Comparison of ENCODE assay signal across 8 mouse cellular contexts in genomic region chr6:122821822-122822221, GRCm38 (mm10). TPM values are rescaled to one million over a fixed set of nuclear protein-coding genes. Genes with fewer than 3 reads are reported as not detected.
A peak's percentile ranks its signal among the peaks of the same experiment; 100 is the strongest.
DNase-seq lines count a peak whose midpoint lies in the region; ATAC-seq lines count a peak whose summit lies in the region.

No protein-coding gene starts in this region.

- peaks cover 60% of the 10 kb centered on the region for H3K4me1 ChIP-seq in heart, embryonic 10.5 days
- peaks cover 54% of the 10 kb centered on the region for H3K4me1 ChIP-seq in heart, embryonic 16.5 days (ENCODE audit: control insufficient read depth, insufficient read depth, low read length)

- ATAC-seq in heart, embryonic 16.5 days (replicated peaks; ENCODE audit: extremely low read depth, insufficient read depth, low FRiP score): no peak
- ATAC-seq in erythroblast, adult 5-6 weeks (replicated peaks; ENCODE audit: low FRiP score, poor library complexity, severe bottlenecking): no peak

- peak overlapping the region; percentile 95; the same call in 1 of the 2 replicates for H3K4me3 ChIP-seq in heart, embryonic 10.5 days
- peak overlapping the region; percentile 80 for H3K4me3 ChIP-seq in heart, embryonic 16.5 days (ENCODE audit: low read length)

- no peaks in the 10 kb centered on the region for H3K9me3 ChIP-seq in heart, embryonic 10.5 days
- no peaks in the 10 kb centered on the region for H3K9me3 ChIP-seq in heart, embryonic 16.5 days (replicated peaks; ENCODE audit: control insufficient read depth, low read length)

- intact Hi-C loops in heart, postnatal 14 days (cut with DNase I): loop anchor here (10.0 kb wide), 1 partner anchor 1593 kb away; the partner anchor contains the start of gene Pex5

- 65% methylated on average over 9 of the region's 9 CpGs for WGBS in heart, embryonic 10.5 days
- 70% methylated on average over 9 of the region's 9 CpGs for WGBS in heart, embryonic 16.5 days

- H3K27ac ChIP-seq in heart, embryonic 10.5 days: no peak overlapping the region
- H3K27ac ChIP-seq in heart, embryonic 16.5 days (ENCODE audit: low read length): no peak overlapping the region; the same call in 1 of the 2 replicates

- H3K9ac ChIP-seq in heart, embryonic 16.5 days (ENCODE audit: low read length): peak overlapping the region; percentile 92; the same call in 1 of the 2 replicates

- H3K36me3 ChIP-seq in heart, embryonic 10.5 days: peaks cover 5% of the 10 kb centered on the region; the same call in 1 of the 2 replicates
- H3K36me3 ChIP-seq in heart, embryonic 16.5 days (ENCODE audit: control insufficient read depth, insufficient read depth): 0 out of 2 replicates have a peak, but pooled peaks cover 2% of the 10 kb centered on the region

- H3K4me2 ChIP-seq in heart, embryonic 16.5 days (ENCODE audit: low read depth, low read length): peak overlapping the region; percentile 88

- no peak for DNase-seq in heart, embryonic 10.5 days (ENCODE audit: low spot score)
- DNase-seq in heart, postnatal 14 days: no peak
- peak; percentile 60 for DNase-seq in A20 (ENCODE audit: low read depth, low spot score)
- DNase-seq in lung, postnatal 36 days: peak; percentile 21
- no peak for DNase-seq in layer of hippocampus, adult 11-12 months (ENCODE audit: low spot score)
- no peak for DNase-seq in frontal cortex, postnatal 10 days (ENCODE audit: low spot score in 2 of 2)

- no peaks in the 10 kb centered on the region for H3K27me3 ChIP-seq in heart, embryonic 10.5 days (ENCODE audit: insufficient read depth, poor library complexity, severe bottlenecking)
- no peaks in the 10 kb centered on the region for H3K27me3 ChIP-seq in heart, embryonic 16.5 days (ENCODE audit: control insufficient read depth, insufficient read depth, low read length)

RNA-seq across cellular contexts. Expression of gene Foxj2, which starts 2.1 kb away (rescaled TPM):
- polyA plus RNA-seq in heart, embryonic 10.5 days (2016; fragmentation: Nextera tagmentation; extraction: Ambion mirVana): 4.8 and 4.9 TPM in 2 replicates
- total RNA-seq in heart, postnatal 14 days (2021): 10 to 100 TPM; 30.9 to 31.9 TPM
- polyA plus RNA-seq in heart, embryonic 16.5 days (2015; fragmentation: Nextera tagmentation; extraction: Ambion mirVana): 6.1 TPM in 2 replicates
- total RNA-seq in erythroblast, adult 5-6 weeks (2015; ENCODE audit: low replicate concordance): 1.3 and 11.5 TPM in 2 replicates
- 0.70 and 4.4 TPM in 2 replicates for total RNA-seq in erythroblast, adult 5-6 weeks (2017; ENCODE audit: low replicate concordance)

RNA-seq across cellular contexts. Expression of gene Slc2a3, which starts 20.4 kb away (rescaled TPM):
- 55.8 and 85.3 TPM in 2 replicates for polyA plus RNA-seq in heart, embryonic 10.5 days (2016; fragmentation: Nextera tagmentation; extraction: Ambion mirVana)
- 1 to 10 TPM; 2.3 to 2.4 TPM for total RNA-seq in heart, postnatal 14 days (2021)
- 10.5 and 10.9 TPM in 2 replicates for polyA plus RNA-seq in heart, embryonic 16.5 days (2015; fragmentation: Nextera tagmentation; extraction: Ambion mirVana)
- total RNA-seq in erythroblast, adult 5-6 weeks (2015; ENCODE audit: low replicate concordance): 7.5 and 15.7 TPM in 2 replicates
- total RNA-seq in erythroblast, adult 5-6 weeks (2017; ENCODE audit: low replicate concordance): 19.1 and 19.4 TPM in 2 replicates

RNA-seq across cellular contexts. Expression of gene C3ar1, which starts 34.1 kb away (rescaled TPM):
- 0.74 and 0.85 TPM in 2 replicates for polyA plus RNA-seq in heart, embryonic 10.5 days (2016; fragmentation: Nextera tagmentation; extraction: Ambion mirVana)
- total RNA-seq in heart, postnatal 14 days (2021): 1 to 10 TPM; 2.5 to 3.6 TPM
- 2.5 and 2.7 TPM in 2 replicates for polyA plus RNA-seq in heart, embryonic 16.5 days (2015; fragmentation: Nextera tagmentation; extraction: Ambion mirVana)
- total RNA-seq in erythroblast, adult 5-6 weeks (2015; ENCODE audit: low replicate concordance): 0.21 TPM in 1 of 2 replicates, not detected in the other
- 0.42 and 0.43 TPM in 2 replicates for total RNA-seq in erythroblast, adult 5-6 weeks (2017; ENCODE audit: low replicate concordance)

RNA-seq across cellular contexts. Expression of gene Necap1, which starts 52.5 kb away (rescaled TPM):
- polyA plus RNA-seq in heart, embryonic 10.5 days (2016; fragmentation: Nextera tagmentation; extraction: Ambion mirVana): 61.5 and 70.6 TPM in 2 replicates
- 10 to 100 TPM; 23.8 to 25.5 TPM for total RNA-seq in heart, postnatal 14 days (2021)
- polyA plus RNA-seq in heart, embryonic 16.5 days (2015; fragmentation: Nextera tagmentation; extraction: Ambion mirVana): 51.1 and 51.7 TPM in 2 replicates
- 6.9 and 15.0 TPM in 2 replicates for total RNA-seq in erythroblast, adult 5-6 weeks (2015; ENCODE audit: low replicate concordance)
- total RNA-seq in erythroblast, adult 5-6 weeks (2017; ENCODE audit: low replicate concordance): 6.3 and 16.8 TPM in 2 replicates

Comparison
In these comparisons a context has a peak if more than half of its experiments do, and no peak if none do; other contexts are left out.
1. DNase-seq: peak in A20 (single experiment) and lung, postnatal 36 days (single experiment); none in heart, embryonic 10.5 days (single experiment), heart, postnatal 14 days (0 of 2), layer of hippocampus, adult 11-12 months (single experiment) and frontal cortex, postnatal 10 days (0 of 2).